Mouse (Mus musculus) stomach, embryonic 15.5 days (tissue): ENCODE data around the gene Polr3h. TPM values are rescaled to one million over a fixed set of nuclear protein-coding genes. Genes with fewer than 3 reads are reported as not detected.

ENCODE experiments used
- ATAC-seq: fragments of 200-750 bp; cut with Nextera tagmentation; 2 replicates; pipeline ENCODE4 v1.8.0; 2017; ENCODE audit warnings: low read depth, moderate number of reproducible peaks, moderate TSS enrichment; ENCODE audit not compliant: insufficient read depth, low FRiP score
- H3K27ac ChIP-seq: fragments of 300-500 bp; sonication (generic); 2 replicates; pipeline ENCODE4 v1.5.1; 2015; ENCODE audit warnings: mild to moderate bottlenecking, inconsistent platforms
- H3K27me3 ChIP-seq: fragments of 300-500 bp; sonication (generic); replicated peaks from 2 replicates; pipeline ENCODE4 v1.6.1; 2015; ENCODE audit warnings: inconsistent platforms
- H3K36me3 ChIP-seq: fragments of 300-500 bp; sonication (generic); 2 replicates; pipeline ENCODE4 v1.6.1; 2015; ENCODE audit warnings: inconsistent platforms
- H3K4me1 ChIP-seq: fragments of 300-500 bp; sonication (generic); 2 replicates; pipeline ENCODE4 v1.6.1; 2015; ENCODE audit warnings: inconsistent platforms
- H3K4me2 ChIP-seq: fragments of 300-500 bp; sonication (generic); 2 replicates; pipeline ENCODE4 v1.6.1; 2015; ENCODE audit warnings: mild to moderate bottlenecking, inconsistent platforms
- H3K4me3 ChIP-seq: fragments of 300-500 bp; sonication (generic); replicated peaks from 2 replicates; pipeline ENCODE4 v1.5.1; 2015; ENCODE audit warnings: inconsistent platforms
- H3K9ac ChIP-seq: fragments of 300-500 bp; sonication (generic); 2 replicates; pipeline ENCODE4 v1.6.1; 2015; ENCODE audit warnings: inconsistent platforms
- H3K9me3 ChIP-seq: fragments of 300-500 bp; sonication (generic); 2 replicates; pipeline ENCODE4 v1.6.1; 2016; ENCODE audit warnings: inconsistent platforms
- WGBS: fragments of 180-500 bp; shearing (Covaris S2); methylation state at CpG from one replicate; pipeline ENCODE4 v1.1.7; 2015; 5-methylcytosine and 5-hydroxymethylcytosine counted together
- polyA plus RNA-seq: library from polyadenylated mRNA; unstranded; fragments of >200 nt; fragmentation: Nextera tagmentation; extraction: Ambion mirVana; gene quantifications from 2 replicates; pipeline ENCODE4 v1.2.1, GENCODE M21; 2015

Polr3h gene
- polyA plus RNA-seq, 1 experiment from 2014 or later = 58.1 TPM

GRCm38 (mm10) chr15:81847861-81848260 is 78.2 kb downstream of the Polr3h start:
- Histone ChIP-seq H3K27ac (no peak overlapping the region), H3K4me3 (no peak overlapping the region), H3K9ac (no peak overlapping the region), H3K9me3 (no peaks in the 10 kb centered on the region), H3K36me3 (peaks cover 35% of the 10 kb centered on the region), H3K27me3 (no peaks in the 10 kb centered on the region), H3K4me2 (no peak overlapping the region), H3K4me1 (no peaks in the 10 kb centered on the region)
- ATAC-seq = no peak
- WGBS = 79% methylated on average over 5 of the region's 5 CpGs

- no peaks in the 10 kb centered on the region for H3K9me3 ChIP-seq
- no peak for ATAC-seq
- no peak overlapping the region for H3K9ac ChIP-seq
- H3K27ac ChIP-seq = no peak overlapping the region
- 86% methylated on average over 4 of the region's 4 CpGs for WGBS
- peaks cover 35% of the 10 kb centered on the region for H3K36me3 ChIP-seq
- H3K4me2 ChIP-seq = no peak overlapping the region
- H3K4me1 ChIP-seq = no peaks in the 10 kb centered on the region
- no peak overlapping the region for H3K4me3 ChIP-seq
- H3K27me3 ChIP-seq = no peaks in the 10 kb centered on the region
Observed at GRCm38 (mm10) chr15:81847161-81847560, 78.9 kb downstream of the Polr3h start.

- Histone ChIP-seq H3K9ac (no peak overlapping the region), H3K4me1 (no peaks in the 10 kb centered on the region), H3K27me3 (no peaks in the 10 kb centered on the region), H3K9me3 (no peaks in the 10 kb centered on the region), H3K36me3 (peaks cover 31% of the 10 kb centered on the region), H3K27ac (no peak overlapping the region), H3K4me2 (no peak overlapping the region), H3K4me3 (no peak overlapping the region)
- ATAC-seq = no peak
- 79% methylated on average over 9 of the region's 9 CpGs for WGBS
Observed at GRCm38 (mm10) chr15:81846755-81847154, 79.3 kb downstream of the Polr3h start.

GRCm38 (mm10) chr15:81845724-81846123 is 80.3 kb downstream of the Polr3h start:
- Histone ChIP-seq H3K27ac (peak overlapping the region; percentile 31; the same call in 1 of the 2 replicates), H3K4me1 (no peaks in the 10 kb centered on the region), H3K27me3 (no peaks in the 10 kb centered on the region), H3K36me3 (peaks cover 22% of the 10 kb centered on the region), H3K9ac (no peak overlapping the region), H3K4me3 (no peak overlapping the region), H3K9me3 (no peaks in the 10 kb centered on the region), H3K4me2 (no peak overlapping the region)
- ATAC-seq = 0 out of 2 replicates have a peak, but pooled peaks have one; percentile 28
- whole genome bisulfite sequencing = 20% methylated on average over 4 of the region's 4 CpGs

GRCm38 (mm10) chr15:81845033-81845625 is 80.9 kb downstream of the Polr3h start:
- no peaks in the 10 kb centered on the region for H3K27me3 ChIP-seq
- ATAC-seq = no peak
- H3K9me3 ChIP-seq = no peaks in the 10 kb centered on the region
- no peak overlapping the region for H3K9ac ChIP-seq
- peaks cover 17% of the 10 kb centered on the region for H3K36me3 ChIP-seq
- H3K4me2 ChIP-seq = no peak overlapping the region
- no peaks in the 10 kb centered on the region for H3K4me1 ChIP-seq
- WGBS = 77% methylated on average over 5 of the region's 5 CpGs
- H3K4me3 ChIP-seq = no peak overlapping the region
- no peak overlapping the region for H3K27ac ChIP-seq

GRCm38 (mm10) chr15:81842275-81842674 is 83.8 kb downstream of the Polr3h start:
- H3K9ac ChIP-seq = no peak overlapping the region
- 0 out of 2 replicates have a peak, but pooled peaks cover 2% of the 10 kb centered on the region for H3K36me3 ChIP-seq
- H3K4me2 ChIP-seq = no peak overlapping the region
- no peak overlapping the region for H3K27ac ChIP-seq
- H3K4me1 ChIP-seq = no peaks in the 10 kb centered on the region
- no peaks in the 10 kb centered on the region for H3K27me3 ChIP-seq
- H3K9me3 ChIP-seq = no peaks in the 10 kb centered on the region
- H3K4me3 ChIP-seq = no peak overlapping the region
- no peak for ATAC-seq
- WGBS = 85% methylated on average over 7 of the region's 7 CpGs

GRCm38 (mm10) chr15:81840306-81840705 is 85.7 kb downstream of the Polr3h start:
- Histone ChIP-seq H3K9me3 (no peaks in the 10 kb centered on the region), H3K4me1 (peaks cover 13% of the 10 kb centered on the region; the same call in 1 of the 2 replicates), H3K27ac (no peak overlapping the region), H3K27me3 (no peaks in the 10 kb centered on the region), H3K36me3 (no peaks in the 10 kb centered on the region), H3K4me2 (no peak overlapping the region), H3K4me3 (no peak overlapping the region), H3K9ac (no peak overlapping the region)
- 89% methylated on average over 7 of the region's 7 CpGs for WGBS
- no peak for ATAC-seq

GRCm38 (mm10) chr15:81839634-81840033 is 86.4 kb downstream of the Polr3h start:
- H3K27me3 ChIP-seq = no peaks in the 10 kb centered on the region
- WGBS = 59% methylated on average over 5 of the region's 5 CpGs
- ATAC-seq = 0 out of 2 replicates have a peak, but pooled peaks have one; percentile 25
- no peak overlapping the region for H3K27ac ChIP-seq
- H3K4me2 ChIP-seq = no peak overlapping the region
- H3K9me3 ChIP-seq = no peaks in the 10 kb centered on the region
- no peak overlapping the region for H3K4me3 ChIP-seq
- H3K4me1 ChIP-seq = peaks cover 13% of the 10 kb centered on the region; the same call in 1 of the 2 replicates
- no peak overlapping the region for H3K9ac ChIP-seq
- H3K36me3 ChIP-seq = no peaks in the 10 kb centered on the region

- peaks cover 13% of the 10 kb centered on the region; the same call in 1 of the 2 replicates for H3K4me1 ChIP-seq
- H3K4me3 ChIP-seq = no peak overlapping the region
- ATAC-seq = no peak
- 69% methylated on average over 14 of the region's 14 CpGs for WGBS
- no peak overlapping the region for H3K9ac ChIP-seq
- no peak overlapping the region for H3K27ac ChIP-seq
- no peaks in the 10 kb centered on the region for H3K36me3 ChIP-seq
- H3K27me3 ChIP-seq = no peaks in the 10 kb centered on the region
- H3K4me2 ChIP-seq = no peak overlapping the region
- no peaks in the 10 kb centered on the region for H3K9me3 ChIP-seq
Observed at GRCm38 (mm10) chr15:81838554-81839235, 87.3 kb downstream of the Polr3h start.

Other genes starting within 250 kb of the Polr3h start
- gene Chadl, start 229.0 kb downstream of the Polr3h start, polyA plus RNA-seq = 3.7 and 4.1 TPM in 2 replicates
- gene Zc3h7b, start 181.2 kb downstream of the Polr3h start, polyA plus RNA-seq = 23.8 and 24.1 TPM in 2 replicates
- gene Rangap1, start 180.7 kb downstream of the Polr3h start, polyA plus RNA-seq = 97.8 and 106 TPM in 2 replicates
- gene Tef, start 123.8 kb downstream of the Polr3h start, polyA plus RNA-seq = 24.1 and 24.6 TPM in 2 replicates
- gene Tob2, start 67.4 kb downstream of the Polr3h start, polyA plus RNA-seq = 26.6 and 27.9 TPM in 2 replicates
- gene Phf5a, start 54.3 kb downstream of the Polr3h start, polyA plus RNA-seq = 128 and 134 TPM in 2 replicates
- gene Aco2, start 53.9 kb downstream of the Polr3h start, polyA plus RNA-seq = 153 and 185 TPM in 2 replicates
- gene Csdc2, start 10.5 kb upstream of the Polr3h start, polyA plus RNA-seq = 15.7 and 16.7 TPM in 2 replicates
- gene Pmm1, start 34.7 kb upstream of the Polr3h start, polyA plus RNA-seq = 27.5 and 28.9 TPM in 2 replicates
- gene 1700029P11Rik, start 54.3 kb upstream of the Polr3h start, polyA plus RNA-seq = not detected in 2 replicates
- gene Xrcc6, start 61.6 kb upstream of the Polr3h start, polyA plus RNA-seq = 76.6 and 83.2 TPM in 2 replicates
- gene Desi1, start 107.6 kb upstream of the Polr3h start, polyA plus RNA-seq = 23.0 and 23.4 TPM in 2 replicates
- 259 and 287 TPM in 2 replicates for gene Snu13, start 121.4 kb upstream of the Polr3h start, polyA plus RNA-seq
- gene 4930407I10Rik, start 132.9 kb upstream of the Polr3h start, polyA plus RNA-seq = not detected in 2 replicates
- not detected in 2 replicates for gene Mei1, start 143.8 kb upstream of the Polr3h start, polyA plus RNA-seq
- 15.5 and 15.8 TPM in 2 replicates for gene Ccdc134, start 201.7 kb upstream of the Polr3h start, polyA plus RNA-seq
- gene Srebf2, start 220.9 kb upstream of the Polr3h start, polyA plus RNA-seq = 152 and 167 TPM in 2 replicates